Mouse (Mus musculus): Measurements from ENCODE around the gene Pth2.

- TF ChIP-seq CHD2 (IDR thresholded peaks at IDR 0.05; ENCODE audit: low read depth, low read length) (no peak), HCFC1 (IDR thresholded peaks at IDR 0.05; ENCODE audit: borderline replicate concordance, insufficient read depth, low read length) (no peak)
Measured at GRCm38 (mm10) chr7:45168656-45169055, 12.1 kb upstream of the Pth2 start.

Data from ES-E14 (cell line).